Mouse (Mus musculus) lung, postnatal 0 days (tissue): ENCODE results near the gene Jazf1. TPM values are rescaled to one million over a fixed set of nuclear protein-coding genes. Genes with fewer than 3 reads are reported as not detected.

Experiments
- ATAC-seq: fragments of 200-750 bp; cut with Nextera tagmentation; 2 replicates; pipeline ENCODE4 v1.8.0; 2017; ENCODE audit warnings: moderate library complexity
- DNase-seq: peaks from one replicate; pipeline ENCODE4 v3.0.0-alpha.2; 2016; ENCODE audit warnings: low spot score
- H3K27ac ChIP-seq: fragments of 300-500 bp; sonication (generic); 2 replicates; pipeline ENCODE4 v1.5.1; 2014; ENCODE audit warnings: antibody characterized with exemption, mild to moderate bottlenecking, low read length, mixed read lengths
- H3K27me3 ChIP-seq: fragments of 300-500 bp; sonication (generic); replicated peaks from 2 replicates; pipeline ENCODE4 v1.6.1; 2014; ENCODE audit warnings: low read length, mixed read lengths; ENCODE audit not compliant: insufficient read depth
- H3K36me3 ChIP-seq: fragments of 300-500 bp; sonication (generic); 2 replicates; pipeline ENCODE4 v1.6.1; 2014; ENCODE audit warnings: low read length, mixed read lengths; ENCODE audit not compliant: insufficient read depth
- H3K4me1 ChIP-seq: fragments of 300-500 bp; sonication (generic); 2 replicates; pipeline ENCODE4 v1.6.1; 2014; ENCODE audit warnings: antibody characterized with exemption, low read depth, low read length, mixed read lengths; ENCODE audit not compliant: insufficient read depth
- H3K4me2 ChIP-seq: fragments of 300-500 bp; sonication (generic); replicated peaks from 2 replicates; pipeline ENCODE4 v1.6.1; 2014; ENCODE audit warnings: low read depth, mild to moderate bottlenecking, low read length, moderate library complexity, mixed read lengths
- H3K4me3 ChIP-seq: fragments of 300-500 bp; sonication (generic); 2 replicates; pipeline ENCODE4 v1.5.1; 2014; ENCODE audit warnings: low read depth, low read length
- H3K9ac ChIP-seq: fragments of 300-500 bp; sonication (generic); replicated peaks from 2 replicates; pipeline ENCODE4 v1.6.1; 2014; ENCODE audit warnings: low read depth, mild to moderate bottlenecking
- H3K9me3 ChIP-seq: fragments of 300-500 bp; sonication (generic); 2 replicates; pipeline ENCODE4 v1.6.1; 2016; ENCODE audit warnings: low read length, mixed read lengths
- CTCF ChIP-seq: IDR thresholded peaks from 2 replicates; pipeline ENCODE4 v1.5.1; 2016; ENCODE audit warnings: antibody characterized with exemption, mild to moderate bottlenecking
- EP300 ChIP-seq: IDR thresholded peaks from 2 replicates; pipeline ENCODE4 v1.6.1; 2016; ENCODE audit warnings: antibody characterized with exemption, mild to moderate bottlenecking, control low read depth
- WGBS: fragments of 180-500 bp; shearing (Covaris S2); extraction: QIAGEN DNeasy Blood & Tissue Kit; methylation state at CpG from one replicate; pipeline ENCODE4 v1.1.7; 2014; 5-methylcytosine and 5-hydroxymethylcytosine counted together
- polyA plus RNA-seq: library from polyadenylated mRNA; unstranded; fragments of >200 nt; fragmentation: Nextera tagmentation; extraction: Ambion mirVana; gene quantifications from 2 replicates; pipeline ENCODE4 v1.2.1, GENCODE M21; 2015

The Jazf1 gene
- polyA plus RNA-seq, 1 experiment from 2014 or later = 3.9 TPM

- 77% methylated on average over 6 of the region's 6 CpGs for WGBS
These were observed 80.4 kb downstream of the Jazf1 start for GRCm38 (mm10) chr6:52987905-52988640.

GRCm38 (mm10) chr6:52987391-52987790 is 81.0 kb downstream of the Jazf1 start:
- Histone ChIP-seq H3K36me3 (no peaks in the 10 kb centered on the region), H3K27ac (no peak overlapping the region), H3K4me1 (no peaks in the 10 kb centered on the region), H3K9ac (no peak overlapping the region), H3K4me2 (no peak overlapping the region), H3K27me3 (peaks cover 16% of the 10 kb centered on the region; the same call in 1 of the 2 replicates), H3K9me3 (no peaks in the 10 kb centered on the region), H3K4me3 (no peak overlapping the region)
- no peak for ATAC-seq
- WGBS = 57% methylated on average over 4 of the region's 4 CpGs
- TF ChIP-seq CTCF = peak; percentile 80
- no peak for TF ChIP-seq EP300
- DNase-seq = peak; percentile 82

More at GRCm38 (mm10) chr6:52987905-52988640, 80.4 kb downstream of the Jazf1 start:
- H3K36me3 ChIP-seq = no peaks in the 10 kb centered on the region
- DNase-seq (no peak), ATAC-seq (no peak)
- no peaks in the 10 kb centered on the region for H3K4me1 ChIP-seq
- no peaks in the 10 kb centered on the region for H3K9me3 ChIP-seq
- H3K4me3 ChIP-seq = no peak overlapping the region
- H3K9ac ChIP-seq = no peak overlapping the region
- H3K27ac ChIP-seq = no peak overlapping the region
- TF ChIP-seq EP300 (no peak), CTCF (no peak)
- H3K4me2 ChIP-seq = no peak overlapping the region
- H3K27me3 ChIP-seq = peaks cover 16% of the 10 kb centered on the region; the same call in 1 of the 2 replicates

DNA sequence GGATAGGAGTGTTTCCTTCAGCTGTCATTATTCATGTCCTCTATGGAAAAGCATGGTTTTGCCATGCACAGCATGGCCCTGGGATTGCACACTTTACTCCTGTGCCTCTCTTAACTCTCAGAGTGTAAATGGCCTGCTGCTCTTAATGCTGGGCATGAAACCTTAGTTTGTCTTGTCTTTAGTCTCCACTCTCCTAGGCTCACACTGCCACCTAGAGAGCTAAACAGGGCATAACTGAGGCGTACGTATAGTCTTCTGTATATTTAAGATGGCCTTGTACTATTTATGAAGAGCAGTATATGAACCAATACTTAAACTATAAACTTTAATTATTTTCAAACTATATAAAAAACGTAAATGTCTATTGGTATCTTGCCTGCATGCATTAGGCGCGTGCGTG is 86.3 kb downstream of the Jazf1 start:
- ATAC-seq (no peak), DNase-seq (no peak)
- Histone ChIP-seq H3K36me3 (no peaks in the 10 kb centered on the region), H3K27me3 (no peaks in the 10 kb centered on the region), H3K9ac (no peak overlapping the region), H3K27ac (no peak overlapping the region), H3K9me3 (no peaks in the 10 kb centered on the region), H3K4me3 (no peak overlapping the region), H3K4me1 (no peaks in the 10 kb centered on the region), H3K4me2 (no peak overlapping the region)
- WGBS = 85% methylated on average over 6 of the region's 6 CpGs
- TF ChIP-seq EP300 (no peak), CTCF (peak; percentile 38; the same call in 1 of the 2 replicates)

DNA sequence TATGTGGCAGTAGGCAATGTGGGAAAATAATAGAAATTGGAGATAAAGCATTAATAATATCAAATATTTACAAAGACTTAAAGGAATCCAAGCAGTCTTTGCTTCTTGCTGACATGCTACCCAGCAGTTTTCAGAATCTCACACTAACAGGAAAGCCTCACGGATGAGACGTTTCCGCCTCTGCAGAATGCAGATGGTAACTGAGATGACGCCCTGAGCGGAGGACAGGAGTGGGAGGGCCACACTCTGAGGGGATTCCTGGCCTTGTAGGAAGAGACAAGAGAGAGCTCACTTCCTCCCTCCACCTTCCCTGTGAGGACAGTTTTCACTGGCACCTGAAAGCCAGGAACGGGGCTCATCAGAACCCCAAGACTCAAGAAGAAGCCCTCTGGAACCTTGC is 88.9 kb downstream of the Jazf1 start:
- ATAC-seq (no peak), DNase-seq (no peak)
- Histone ChIP-seq H3K4me1 (no peaks in the 10 kb centered on the region), H3K9ac (no peak overlapping the region), H3K27ac (no peak overlapping the region), H3K9me3 (no peaks in the 10 kb centered on the region), H3K4me2 (no peak overlapping the region), H3K36me3 (no peaks in the 10 kb centered on the region), H3K27me3 (no peaks in the 10 kb centered on the region), H3K4me3 (no peak overlapping the region)
- TF ChIP-seq CTCF (no peak), EP300 (no peak)
- 77% methylated on average over 6 of the region's 6 CpGs for WGBS

DNA sequence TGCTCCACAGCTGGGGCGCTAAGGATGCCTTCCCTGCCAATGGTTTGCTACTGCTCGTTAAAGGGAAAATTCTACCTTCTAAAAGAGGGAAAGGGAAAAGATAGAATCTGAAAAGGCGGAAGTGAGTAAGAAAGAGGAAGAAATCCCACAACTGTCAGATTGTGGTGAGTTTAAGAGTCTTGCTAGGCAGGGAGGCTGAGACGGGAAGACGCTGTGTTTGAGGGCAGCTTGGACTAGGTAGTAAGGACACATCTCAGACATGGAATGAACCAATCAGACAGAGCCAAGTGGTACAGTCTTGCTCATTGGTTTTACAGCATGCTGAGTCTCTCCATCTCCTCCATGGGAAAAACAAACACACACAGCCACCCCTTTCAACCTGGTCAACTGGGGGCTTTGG is 95.1 kb downstream of the Jazf1 start:
- Histone ChIP-seq H3K36me3 (no peaks in the 10 kb centered on the region), H3K27me3 (no peaks in the 10 kb centered on the region), H3K27ac (no peak overlapping the region), H3K9me3 (no peaks in the 10 kb centered on the region), H3K4me1 (no peaks in the 10 kb centered on the region), H3K4me3 (no peak overlapping the region), H3K4me2 (no peak overlapping the region), H3K9ac (no peak overlapping the region)
- ATAC-seq (no peak), DNase-seq (no peak)
- 88% methylated on average over 5 of the region's 5 CpGs for WGBS
- no peak for TF ChIP-seq EP300
- TF ChIP-seq CTCF = no peak

- peak; percentile 25 for DNase-seq
- H3K9me3 ChIP-seq = no peaks in the 10 kb centered on the region
- H3K36me3 ChIP-seq = no peaks in the 10 kb centered on the region
- no peak overlapping the region for H3K9ac ChIP-seq
- no peak overlapping the region for H3K27ac ChIP-seq
- H3K4me1 ChIP-seq = no peaks in the 10 kb centered on the region
- no peak for ATAC-seq
- WGBS = 75% methylated on average over 7 of the region's 7 CpGs
- no peak overlapping the region for H3K4me2 ChIP-seq
- H3K27me3 ChIP-seq = no peaks in the 10 kb centered on the region
- no peak overlapping the region for H3K4me3 ChIP-seq
- TF ChIP-seq CTCF = peak; percentile 57
- no peak for TF ChIP-seq EP300
These were observed 96.3 kb downstream of the Jazf1 start for GRCm38 (mm10) chr6:52972138-52972537.
